Mouse (Mus musculus): ENCODE results near the gene Muc4.

GRCm38 (mm10) chr16:32778956-32779355, 43.3 kb downstream of the Muc4 start:
- TF ChIP-seq POLR2A (IDR thresholded peaks at IDR 0.05; ENCODE audit: extremely low read depth, insufficient read depth, low read length): no peak
- no peak for TF ChIP-seq CTCF (IDR thresholded peaks at IDR 0.05; ENCODE audit: extremely low read depth, insufficient read depth, low read length)

Measured in cortical plate, adult 2 months (tissue).